Mouse (Mus musculus) E14TG2a.4 (cell line): ENCODE measurements at regions not wholly inside any gene's neighbourhood (a gene's known extent, or its start where the extent isn't known, plus 50 kb on each side); places are given as distances from the start of the nearest gene placed in this dataset.

ENCODE experiments used
- CTCF ChIP-seq: conservative IDR thresholded peaks from 2 replicates; pipeline ENCODE4 v1.5.1; 2014; ENCODE audit warnings: low read length
- NANOG ChIP-seq: IDR thresholded peaks from 2 replicates; pipeline ENCODE4 v1.6.1; 2014; ENCODE audit warnings: borderline replicate concordance, low read length, mixed read lengths

- TF ChIP-seq CTCF, result no peak
- TF ChIP-seq NANOG, result no peak
These were observed 65.7 kb upstream of the Wnt11 start for GRCm38 (mm10) chr7:98769111-98769734.
